Mouse (Mus musculus) cerebellum, adult 2 months (tissue): ENCODE measurements at regions not wholly inside any gene's neighbourhood (a gene's known extent, or its start where the extent isn't known, plus 50 kb on each side); places are given as distances from the start of the nearest gene placed in this dataset.

Source experiments
- CTCF ChIP-seq: fragments of 200-500 bp; IDR thresholded peaks from 2 replicates; pipeline ENCODE4 v1.5.1; 2011; ENCODE audit warnings: low read depth, mild to moderate bottlenecking, control low read depth, low read length, moderate library complexity, borderline replicate concordance; ENCODE audit not compliant: insufficient read depth
- POLR2A ChIP-seq: fragments of 200-500 bp; IDR thresholded peaks from 2 replicates; pipeline ENCODE4 v1.6.1; 2011; ENCODE audit warnings: low read length, control low read depth, borderline replicate concordance; ENCODE audit not compliant: insufficient read depth

- TF ChIP-seq CTCF (no peak), POLR2A (no peak)
These were observed 155.9 kb downstream of the Hlx start for GRCm38 (mm10) chr1:184576527-184576926.
